Mouse (Mus musculus): ENCODE data around the gene Acnat2.

DNA sequence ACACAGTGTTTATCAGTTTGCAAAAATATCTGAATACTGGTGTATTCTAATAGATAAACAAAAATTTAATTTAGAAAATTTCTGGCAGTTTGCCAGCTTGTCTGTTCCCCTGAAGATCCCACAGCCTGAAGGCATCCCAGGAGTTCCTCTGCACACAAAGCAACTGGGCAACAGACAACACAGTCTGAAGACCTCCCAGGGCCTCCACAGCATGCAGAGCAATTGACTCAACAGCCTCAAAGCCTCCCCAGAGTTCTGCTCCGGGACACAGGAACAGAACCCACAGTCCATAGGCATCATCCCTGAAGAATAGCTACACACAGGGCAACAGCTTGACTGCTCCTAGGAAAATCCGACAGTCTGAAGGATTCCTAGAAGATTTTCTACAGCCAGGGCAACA lies 59.3 kb downstream of the Acnat2 start:
- TF ChIP-seq SRF (IDR thresholded peaks at IDR 0.05; ENCODE audit: control insufficient read depth, insufficient read length, low read depth) (no peak), POLR2A (IDR thresholded peaks at IDR 0.05; ENCODE audit: insufficient read length, low read depth) (no peak), USF1 (IDR thresholded peaks at IDR 0.05; ENCODE audit: low read depth) (no peak), POLR2AphosphoS2 (IDR thresholded peaks at IDR 0.05; ENCODE audit: insufficient read length, low read depth) (no peak), MYOG (IDR thresholded peaks at IDR 0.05; ENCODE audit: control insufficient read depth in 1 of 3, insufficient read depth in 1 of 3, insufficient read length in 2 of 3, low read depth in 2 of 3) (no peak)
